Mouse (Mus musculus) induced T-regulatory cell, adult 2 months (primary cell): ENCODE data around the gene Pdzk1ip1.

Experiments
- DNase-seq: peaks from one replicate; pipeline ENCODE4 v3.0.0-alpha.2; 2012; ENCODE audit warnings: low read depth

The Pdzk1ip1 gene

GRCm38 (mm10) chr4:115075204-115075915 lies 13.1 kb upstream of the Pdzk1ip1 start:
- DNase-seq, result peak; percentile 57

GRCm38 (mm10) chr4:115078892-115079820 lies 9.4 kb upstream of the Pdzk1ip1 start:
- DNase-seq, result no peak

GRCm38 (mm10) chr4:115079821-115080349 lies 8.6 kb upstream of the Pdzk1ip1 start:
- DNase-seq, result no peak

GRCm38 (mm10) chr4:115083031-115083430 lies 5.5 kb upstream of the Pdzk1ip1 start:
- no peak for DNase-seq

GRCm38 (mm10) chr4:115085522-115086095 lies 2.9 kb upstream of the Pdzk1ip1 start:
- DNase-seq, result peak; percentile 74

- no peak for DNase-seq
These were observed 2.3 kb upstream of the Pdzk1ip1 start for GRCm38 (mm10) chr4:115086257-115086656.

GRCm38 (mm10) chr4:115086763-115087415 lies 1.6 kb upstream of the Pdzk1ip1 start:
- DNase-seq, result no peak

GRCm38 (mm10) chr4:115090592-115090991 lies 2.1 kb downstream of the Pdzk1ip1 start:
- DNase-seq, result no peak

- DNase-seq, result no peak
These were observed 3.3 kb downstream of the Pdzk1ip1 start for GRCm38 (mm10) chr4:115091806-115092205.

- DNase-seq, result no peak
These were observed 4.9 kb downstream of the Pdzk1ip1 start for GRCm38 (mm10) chr4:115093331-115093864.

- no peak for DNase-seq
These were observed 5.5 kb downstream of the Pdzk1ip1 start for GRCm38 (mm10) chr4:115094056-115094455.

- peak; percentile 46 for DNase-seq
These were observed 7.3 kb downstream of the Pdzk1ip1 start for GRCm38 (mm10) chr4:115095671-115096434.

- peak; percentile 39 for DNase-seq
These were observed 8.1 kb downstream of the Pdzk1ip1 start for GRCm38 (mm10) chr4:115096435-115097145.

- DNase-seq, result peak; percentile 44
These were observed 8.6 kb downstream of the Pdzk1ip1 start for GRCm38 (mm10) chr4:115097146-115097496.

- DNase-seq, result peak; percentile 78
These were observed 13.2 kb downstream of the Pdzk1ip1 start for GRCm38 (mm10) chr4:115101682-115102081.

GRCm38 (mm10) chr4:115103510-115103909 lies 15.0 kb downstream of the Pdzk1ip1 start:
- DNase-seq, result no peak

- DNase-seq, result no peak
These were observed 22.7 kb downstream of the Pdzk1ip1 start for GRCm38 (mm10) chr4:115111167-115111566.

GRCm38 (mm10) chr4:115113266-115113665 lies 24.8 kb downstream of the Pdzk1ip1 start:
- DNase-seq, result no peak

GRCm38 (mm10) chr4:115119642-115120041 lies 31.1 kb downstream of the Pdzk1ip1 start:
- DNase-seq, result no peak

GRCm38 (mm10) chr4:115121162-115121561 lies 32.7 kb downstream of the Pdzk1ip1 start:
- no peak for DNase-seq
